Mouse (Mus musculus) gastrocnemius, postnatal 10 days (tissue): Measurements from ENCODE around the gene Mst1r. TPM values are rescaled to one million over a fixed set of nuclear protein-coding genes. Genes with fewer than 3 reads are reported as not detected.

Experiments used
- DNase-seq: peaks from one replicate; pipeline ENCODE4 v3.0.0; 2021; ENCODE audit warnings: mixed read lengths
- total RNA-seq, 2 experiments: library from RNA; stranded (reverse); gene quantifications; 2 replicates each; pipeline ENCODE4 v1.2.3; 2021

The Mst1r gene
- total RNA-seq, 2 experiments from 2014 or later, result 1.9 to 5.6 TPM

- DNase-seq, result no peak
Measured at GRCm38 (mm10) chr9:107914764-107915420, 8.2 kb downstream of the Mst1r start.

- DNase-seq, result no peak
Measured at GRCm38 (mm10) chr9:107917895-107918608, 11.4 kb downstream of the Mst1r start.

DNA sequence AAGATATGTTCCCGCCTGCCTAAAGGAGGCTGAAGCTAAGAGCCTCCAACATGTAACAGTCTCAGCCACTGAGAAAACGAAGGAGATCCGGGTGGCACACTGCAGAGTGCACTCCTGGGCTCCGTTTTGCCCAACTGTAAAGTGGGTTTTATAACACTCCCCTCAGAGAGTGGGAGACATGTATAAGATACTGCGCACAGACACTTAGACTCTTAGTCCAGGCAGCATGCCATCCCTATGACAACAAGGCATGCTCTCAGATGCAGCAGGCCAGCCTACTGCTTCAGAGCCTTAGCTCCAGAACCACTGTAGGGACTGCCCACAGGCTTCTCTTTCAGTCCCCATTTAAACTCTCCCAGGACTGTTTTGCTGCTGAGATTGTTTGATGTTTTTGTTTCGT is 12.2 kb downstream of the Mst1r start:
- DNase-seq, result no peak

DNA sequence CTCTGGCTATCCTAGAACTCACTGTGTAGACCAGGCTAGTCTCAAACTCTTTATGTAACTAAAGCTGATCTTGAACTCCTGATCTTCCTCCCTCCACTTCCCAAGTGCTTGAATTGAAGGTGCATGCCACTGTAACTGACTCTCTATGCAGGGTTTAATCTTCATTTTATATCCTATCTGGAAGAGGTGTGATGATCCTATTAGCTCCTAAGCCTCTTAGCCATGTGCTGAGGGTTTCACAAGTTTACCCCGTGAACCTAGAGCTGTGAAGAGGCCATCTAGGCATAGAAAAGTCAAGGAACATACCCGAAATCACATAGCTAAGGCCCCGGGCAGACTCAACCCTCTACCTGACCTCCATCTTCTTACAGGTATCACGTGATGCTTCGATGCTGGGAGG is 12.8 kb downstream of the Mst1r start:
- no peak for DNase-seq

DNA sequence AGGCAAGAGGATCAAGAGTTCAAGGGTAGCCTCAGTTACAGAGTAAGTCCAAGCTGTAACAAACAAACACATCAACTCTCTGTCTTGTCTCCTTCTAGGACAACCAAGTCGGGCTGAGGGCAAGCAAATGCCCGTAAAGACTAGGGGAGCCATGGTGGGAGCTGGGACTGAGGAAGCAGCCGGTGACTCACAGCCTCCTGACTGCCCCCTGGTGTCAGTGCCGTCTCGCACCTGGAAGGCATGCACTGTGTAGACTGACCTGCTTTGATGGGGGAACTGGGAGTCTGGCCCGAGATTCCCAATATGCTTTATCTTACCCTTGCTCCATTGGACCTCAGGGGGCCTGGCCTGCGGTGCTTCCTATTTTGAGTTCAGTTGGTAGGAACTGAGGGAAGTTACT is 16.3 kb downstream of the Mst1r start:
- peak; percentile 58 for DNase-seq

- peak; percentile 35 for DNase-seq
Measured at GRCm38 (mm10) chr9:107923956-107924355, 17.3 kb downstream of the Mst1r start.

DNA sequence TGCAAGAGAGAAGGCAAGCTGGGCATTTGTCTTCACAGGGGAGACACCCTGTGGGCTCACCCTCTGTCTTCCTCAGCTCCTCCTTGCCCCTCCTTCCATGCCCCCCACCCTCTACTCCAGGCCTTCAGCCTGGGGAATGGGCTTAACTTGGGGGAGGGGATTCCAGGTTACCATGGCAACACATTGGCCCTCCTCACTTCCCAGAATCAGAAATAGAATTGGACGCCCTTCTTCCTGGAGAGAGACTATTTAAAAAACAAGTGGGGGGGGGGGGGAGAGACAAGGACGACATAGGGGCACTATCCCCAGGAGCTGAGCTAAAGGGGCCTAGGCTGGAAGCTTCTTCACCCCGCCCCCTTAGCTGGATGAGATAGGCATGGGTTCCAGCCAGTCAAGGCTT is 18.6 kb downstream of the Mst1r start:
- no peak for DNase-seq

DNA sequence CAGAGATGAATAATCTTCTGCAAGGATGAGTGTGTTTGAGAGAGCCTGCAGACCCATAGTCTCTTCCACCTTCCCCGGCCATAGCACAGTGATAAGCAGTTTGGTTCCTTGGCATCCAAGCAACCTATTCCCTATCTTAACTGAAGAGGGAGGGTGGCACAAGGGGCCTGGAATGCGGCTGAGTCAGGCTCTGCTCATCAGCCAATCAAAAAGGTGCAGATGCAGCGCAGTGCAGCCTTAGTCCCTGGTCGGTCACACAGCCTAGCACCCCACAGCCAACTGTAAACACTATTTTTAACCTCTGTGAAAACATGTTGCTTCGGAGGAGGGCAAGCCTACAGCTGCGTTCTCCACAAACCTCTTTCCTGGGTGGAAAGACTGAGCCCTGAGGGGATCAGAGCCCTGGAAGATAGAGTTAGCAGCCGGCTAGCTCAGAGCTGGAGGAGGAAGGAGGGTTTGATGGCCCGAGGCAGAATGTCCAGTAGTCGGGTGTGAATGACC is 20.3 kb downstream of the Mst1r start:
- no peak for DNase-seq

DNA sequence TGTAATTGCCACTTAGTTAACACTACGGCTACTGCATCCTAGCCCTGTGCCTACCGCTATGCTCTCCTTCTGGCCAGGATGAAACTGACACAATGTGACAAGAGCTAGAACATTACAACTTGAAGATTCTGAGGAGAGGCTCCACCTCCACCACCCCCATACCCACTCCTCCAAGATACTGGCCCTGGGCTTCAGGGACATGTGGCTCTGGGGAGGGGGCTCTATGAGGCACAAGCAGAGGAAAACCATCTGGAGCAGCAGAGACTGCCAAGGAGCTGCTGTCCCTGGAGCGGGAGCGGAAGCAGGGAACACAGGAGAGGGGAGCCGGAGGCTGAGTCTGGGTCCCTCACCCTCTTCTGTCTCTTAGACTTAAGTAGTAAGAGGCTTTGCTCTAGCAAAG is 21.1 kb downstream of the Mst1r start:
- no peak for DNase-seq

DNA sequence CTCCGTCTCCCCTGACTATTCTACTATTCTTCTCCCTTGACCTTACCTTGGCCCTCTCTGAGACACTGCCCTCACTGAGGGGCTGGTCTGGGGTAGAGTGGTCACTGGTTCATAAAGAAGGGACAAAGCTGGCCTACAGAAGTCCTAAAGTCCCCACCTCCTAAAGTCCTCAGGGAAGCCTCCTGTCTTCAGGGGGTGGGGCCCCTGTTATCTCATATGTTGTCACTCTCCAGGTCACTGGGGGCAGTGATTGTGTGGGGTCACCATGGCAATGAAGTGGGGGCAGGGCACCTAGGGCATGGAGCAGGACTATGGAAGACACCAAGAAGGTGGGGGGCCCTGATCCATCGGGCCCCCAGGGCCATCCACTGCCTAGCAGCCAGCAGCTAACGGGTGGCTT is 21.5 kb downstream of the Mst1r start, which contains the start of gene Actl11:
Gene Actl11, plus strand, starts transcription at position 301 of the 400 bp plus-strand sequence.
- DNase-seq, result no peak

GRCm38 (mm10) chr9:107932221-107932620 is 25.5 kb downstream of the Mst1r start:
- no peak for DNase-seq

DNA sequence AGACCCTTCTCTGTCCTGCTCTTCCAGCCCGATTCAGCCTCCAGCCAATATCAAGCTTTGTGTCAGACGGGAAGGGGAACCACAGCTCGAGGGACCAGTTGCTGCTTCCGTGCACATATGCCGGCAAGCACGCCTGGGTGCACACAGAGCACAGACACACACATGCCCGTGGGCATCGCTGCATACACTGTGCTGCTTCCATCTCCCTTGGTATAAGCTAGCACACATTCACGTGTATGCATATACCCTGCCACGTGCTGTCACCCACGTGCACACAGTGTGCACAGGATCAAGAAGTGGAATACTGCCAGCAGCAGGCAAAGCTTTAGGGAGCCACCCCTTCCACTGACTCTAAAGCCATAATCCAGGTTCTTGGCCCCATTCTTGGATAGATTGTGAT is 27.5 kb downstream of the Mst1r start:
- DNase-seq, result no peak

GRCm38 (mm10) chr9:107935374-107935773 is 28.7 kb downstream of the Mst1r start, which contains the start of gene Camkv:
TSS of gene Camkv (plus strand) at chr9:107935674.
- DNase-seq, result no peak

- DNase-seq, result peak; percentile 35
Measured at GRCm38 (mm10) chr9:107935790-107936214, 29.1 kb downstream of the Mst1r start.

DNA sequence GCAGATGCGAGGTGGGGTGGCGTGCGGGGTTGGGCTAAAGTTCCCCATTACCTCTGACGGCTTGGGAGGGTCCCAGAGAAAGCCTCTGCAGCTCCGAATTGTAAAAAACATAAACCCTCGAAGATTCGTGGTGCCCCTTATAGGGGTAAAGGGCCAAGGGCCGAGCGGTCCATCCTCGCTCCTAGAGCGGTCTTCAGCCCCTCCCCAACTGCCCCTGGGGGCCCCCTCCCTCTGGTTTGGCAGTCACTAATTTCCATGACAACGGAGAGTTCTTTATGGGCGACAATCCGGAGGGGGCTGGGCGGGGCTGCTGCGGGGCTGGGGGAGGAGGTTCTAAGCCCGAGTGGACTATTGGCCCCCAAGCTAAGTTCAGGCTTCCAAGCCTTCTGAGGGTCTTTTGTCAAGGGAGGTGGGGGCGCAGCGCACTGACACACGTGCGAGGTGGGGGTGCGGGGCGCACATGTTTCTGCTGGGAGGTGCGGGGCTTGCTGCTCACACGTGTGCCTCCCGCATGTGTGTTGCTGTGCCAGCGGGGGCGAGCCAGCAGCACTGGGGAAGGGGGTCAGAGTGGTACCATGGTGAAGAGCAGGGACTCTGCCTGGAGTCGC is 29.6 kb downstream of the Mst1r start:
- no peak for DNase-seq

GRCm38 (mm10) chr9:107936831-107937230 is 30.2 kb downstream of the Mst1r start:
- no peak for DNase-seq

- no peak for DNase-seq
Measured at GRCm38 (mm10) chr9:107947241-107948194, 40.8 kb downstream of the Mst1r start.

GRCm38 (mm10) chr9:107949184-107949921 is 42.7 kb downstream of the Mst1r start:
- DNase-seq, result no peak

DNA sequence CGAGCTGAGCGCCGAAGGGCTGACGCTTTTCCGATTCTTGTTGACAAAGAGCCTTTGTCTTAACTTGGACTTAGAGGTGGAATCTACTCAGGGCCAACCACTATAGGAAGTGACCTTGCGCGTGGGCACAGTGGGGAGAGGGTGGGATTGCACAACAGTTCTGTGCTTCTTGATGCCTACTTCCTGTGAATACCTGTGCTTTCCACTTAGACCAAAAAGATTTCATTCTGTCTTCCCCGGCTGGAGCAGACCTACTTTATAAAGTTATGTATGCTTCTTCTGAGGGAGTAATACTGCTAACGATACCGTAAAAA is 43.2 kb downstream of the Mst1r start, which contains the start of gene Traip:
Gene Traip, plus strand, starts transcription at position 215 of the 314 bp plus-strand sequence.
- DNase-seq, result no peak

- peak; percentile 92 for DNase-seq
Measured at GRCm38 (mm10) chr9:107950460-107951355, 44.0 kb downstream of the Mst1r start.
